Mouse (Mus musculus) limb, embryonic 11.5 days (tissue): ENCODE results near the gene Dpp7. TPM values are rescaled to one million over a fixed set of nuclear protein-coding genes. Genes with fewer than 3 reads are reported as not detected.

Experiments used
- ATAC-seq: fragments of 200-750 bp; cut with Nextera tagmentation; 2 replicates; pipeline ENCODE4 v1.8.0; 2017; ENCODE audit warnings: low read depth; ENCODE audit not compliant: insufficient number of reproducible peaks, low FRiP score, low TSS enrichment
- DNase-seq: peaks from one replicate; pipeline ENCODE4 v3.0.0-alpha.2; 2015; ENCODE audit warnings: low spot score
- H3K27ac ChIP-seq: fragments of 300-500 bp; sonication (generic); replicated peaks from 2 replicates; pipeline ENCODE4 v1.5.1; 2014; ENCODE audit warnings: low read depth, mild to moderate bottlenecking, low read length
- H3K27me3 ChIP-seq: fragments of 300-500 bp; sonication (generic); 2 replicates; pipeline ENCODE4 v1.6.1; 2014; ENCODE audit warnings: mild to moderate bottlenecking, low read length, mixed read lengths; ENCODE audit not compliant: control insufficient read depth, insufficient read depth
- H3K36me3 ChIP-seq: fragments of 300-500 bp; sonication (generic); 2 replicates; pipeline ENCODE4 v1.6.1; 2014; ENCODE audit warnings: mild to moderate bottlenecking, low read length, moderate library complexity, mixed read lengths; ENCODE audit not compliant: control insufficient read depth, insufficient read depth
- H3K4me1 ChIP-seq: fragments of 300-500 bp; sonication (generic); 2 replicates; pipeline ENCODE4 v1.6.1; 2014; ENCODE audit warnings: low read length, mixed read lengths; ENCODE audit not compliant: control insufficient read depth, insufficient read depth
- H3K4me2 ChIP-seq: fragments of 300-500 bp; sonication (generic); 2 replicates; pipeline ENCODE4 v1.6.1; 2014; ENCODE audit warnings: low read depth, mild to moderate bottlenecking, moderate library complexity; ENCODE audit not compliant: severe bottlenecking
- H3K4me3 ChIP-seq: fragments of 300-500 bp; sonication (generic); 2 replicates; pipeline ENCODE4 v1.5.1; 2014; ENCODE audit warnings: low read depth, low read length
- H3K9ac ChIP-seq: fragments of 300-500 bp; sonication (generic); 2 replicates; pipeline ENCODE4 v1.6.1; 2014; ENCODE audit warnings: mild to moderate bottlenecking, low read length
- H3K9me3 ChIP-seq: fragments of 300-500 bp; sonication (generic); 2 replicates; pipeline ENCODE4 v1.6.1; 2016; ENCODE audit warnings: low read length; ENCODE audit not compliant: control insufficient read depth
- WGBS: fragments of 180-500 bp; shearing (Covaris S2); extraction: QIAGEN DNeasy Blood & Tissue Kit; methylation state at CpG from one replicate; pipeline ENCODE4 v1.1.7; 2014; 5-methylcytosine and 5-hydroxymethylcytosine counted together
- polyA plus RNA-seq: library from polyadenylated mRNA; unstranded; fragments of >200 nt; fragmentation: Nextera tagmentation; extraction: Ambion mirVana; gene quantifications from 2 replicates; pipeline ENCODE4 v1.2.1, GENCODE M21; 2014

The Dpp7 gene
- polyA plus RNA-seq, result 16.6 and 18.8 TPM in 2 replicates

GRCm38 (mm10) chr2:25356208-25357079 is at the start of gene Dpp7:
Gene Dpp7 (minus strand): TSS chr2:25356359.
- H3K27me3 ChIP-seq, result no peaks in the 10 kb centered on the region
- H3K4me1 ChIP-seq, result peaks cover 8% of the 10 kb centered on the region
- H3K4me2 ChIP-seq, result peak within 1 kb of the TSS; percentile 88
- 5% methylated on average over 13 of the region's 13 CpGs for WGBS
- peaks cover 7% of the 10 kb centered on the region for H3K36me3 ChIP-seq
- H3K9me3 ChIP-seq, result no peaks in the 10 kb centered on the region
- H3K9ac ChIP-seq, result peak within 1 kb of the TSS; percentile 62
- H3K27ac ChIP-seq, result no peak within 1 kb of the TSS
- DNase-seq (peak; percentile 92), ATAC-seq (peak; percentile 79)
- H3K4me3 ChIP-seq, result peak within 1 kb of the TSS; percentile 42

GRCm38 (mm10) chr2:25403994-25404393 is 47.8 kb upstream of the Dpp7 start:
- Histone ChIP-seq H3K4me1 (peaks cover 5% of the 10 kb centered on the region; the same call in 1 of the 2 replicates), H3K4me3 (no peak overlapping the region), H3K9ac (no peak overlapping the region), H3K27me3 (peaks cover 54% of the 10 kb centered on the region), H3K4me2 (no peak overlapping the region), H3K36me3 (no peaks in the 10 kb centered on the region), H3K27ac (no peak overlapping the region), H3K9me3 (no peaks in the 10 kb centered on the region)
- ATAC-seq, result no peak
- WGBS, result 77% methylated on average over 4 of the region's 4 CpGs
- no peak for DNase-seq

- H3K4me1 ChIP-seq, result peaks cover 5% of the 10 kb centered on the region; the same call in 1 of the 2 replicates
- H3K27me3 ChIP-seq, result peaks cover 59% of the 10 kb centered on the region
- peak overlapping the region; percentile 67 for H3K4me2 ChIP-seq
- ATAC-seq (no peak), DNase-seq (peak; percentile 42)
- H3K4me3 ChIP-seq, result peak overlapping the region; percentile 40
- peak overlapping the region; percentile 35; the same call in 1 of the 2 replicates for H3K9ac ChIP-seq
- WGBS, result 2% methylated on average over 54 of the region's 54 CpGs
- no peaks in the 10 kb centered on the region for H3K9me3 ChIP-seq
- no peaks in the 10 kb centered on the region for H3K36me3 ChIP-seq
- no peak overlapping the region for H3K27ac ChIP-seq
Measured at GRCm38 (mm10) chr2:25402972-25403601, 46.9 kb upstream of the Dpp7 start.

GRCm38 (mm10) chr2:25402377-25402971 is 46.3 kb upstream of the Dpp7 start:
- ATAC-seq, result no peak
- H3K9me3 ChIP-seq, result no peaks in the 10 kb centered on the region
- no peak overlapping the region for H3K27ac ChIP-seq
- peaks cover 5% of the 10 kb centered on the region; the same call in 1 of the 2 replicates for H3K4me1 ChIP-seq
- WGBS, result under 1% methylated on average over 13 of the region's 13 CpGs
- DNase-seq, result peak; percentile 95
- peak overlapping the region; percentile 67 for H3K4me2 ChIP-seq
- no peaks in the 10 kb centered on the region for H3K36me3 ChIP-seq
- peaks cover 61% of the 10 kb centered on the region for H3K27me3 ChIP-seq
- H3K9ac ChIP-seq, result no peak overlapping the region
- H3K4me3 ChIP-seq, result peak overlapping the region; percentile 40; the same call in 1 of the 2 replicates

- Histone ChIP-seq H3K9me3 (no peaks in the 10 kb centered on the region), H3K4me3 (no peak overlapping the region), H3K4me1 (peaks cover 5% of the 10 kb centered on the region), H3K27me3 (peaks cover 76% of the 10 kb centered on the region), H3K27ac (no peak overlapping the region), H3K36me3 (no peaks in the 10 kb centered on the region), H3K9ac (no peak overlapping the region), H3K4me2 (no peak overlapping the region)
- no peak for DNase-seq
- ATAC-seq, result no peak
- WGBS, result 3% methylated on average over 17 of the region's 17 CpGs
Measured at GRCm38 (mm10) chr2:25400764-25401163, 44.6 kb upstream of the Dpp7 start.

GRCm38 (mm10) chr2:25400291-25400690 is 44.1 kb upstream of the Dpp7 start:
- H3K4me3 ChIP-seq, result no peak overlapping the region
- H3K9me3 ChIP-seq, result no peaks in the 10 kb centered on the region
- no peak for DNase-seq
- H3K4me2 ChIP-seq, result no peak overlapping the region
- no peak overlapping the region for H3K27ac ChIP-seq
- WGBS, result 24% methylated on average over 16 of the region's 16 CpGs
- no peaks in the 10 kb centered on the region for H3K36me3 ChIP-seq
- ATAC-seq, result no peak
- H3K27me3 ChIP-seq, result peaks cover 80% of the 10 kb centered on the region
- no peak overlapping the region for H3K9ac ChIP-seq
- peaks cover 5% of the 10 kb centered on the region for H3K4me1 ChIP-seq

GRCm38 (mm10) chr2:25399051-25399450 is 42.9 kb upstream of the Dpp7 start, which contains the start of gene Npdc1:
Gene Npdc1 (plus strand): TSS chr2:25399351.
- no peak within 1 kb of the TSS for H3K4me2 ChIP-seq
- H3K27ac ChIP-seq, result no peak within 1 kb of the TSS
- ATAC-seq (no peak), DNase-seq (no peak)
- peaks cover 83% of the 10 kb centered on the region for H3K27me3 ChIP-seq
- WGBS, result 59% methylated on average over 8 of the region's 8 CpGs
- H3K4me3 ChIP-seq, result no peak within 1 kb of the TSS
- peaks cover 5% of the 10 kb centered on the region for H3K4me1 ChIP-seq
- H3K9ac ChIP-seq, result no peak within 1 kb of the TSS
- H3K36me3 ChIP-seq, result no peaks in the 10 kb centered on the region
- no peaks in the 10 kb centered on the region for H3K9me3 ChIP-seq

- 88% methylated on average over 7 of the region's 7 CpGs for WGBS
Measured at GRCm38 (mm10) chr2:25398065-25398464, 41.9 kb upstream of the Dpp7 start.

More at GRCm38 (mm10) chr2:25398065-25398464, 41.9 kb upstream of the Dpp7 start:
- Histone ChIP-seq H3K4me2 (no peak overlapping the region), H3K27ac (no peak overlapping the region), H3K4me1 (peaks cover 2% of the 10 kb centered on the region), H3K4me3 (no peak overlapping the region), H3K36me3 (no peaks in the 10 kb centered on the region), H3K9me3 (no peaks in the 10 kb centered on the region), H3K27me3 (peaks cover 77% of the 10 kb centered on the region), H3K9ac (no peak overlapping the region)
- DNase-seq (no peak), ATAC-seq (no peak)
